In genomic region chr1:132121236-132121635, GRCm38 (mm10) we compare ENCODE assay signal across 8 mouse cellular contexts. TPM values are rescaled to one million over a fixed set of nuclear protein-coding genes. Genes with fewer than 3 reads are reported as not detected.
A peak's percentile ranks its signal among the peaks of the same experiment; 100 is the strongest.
DNase-seq lines count a peak whose midpoint lies in the region; TF ChIP-seq lines count a peak whose summit lies in the region.

No protein-coding gene starts in this region.

- DNase-seq in B cell, adult 2 months: peak; percentile 88 to 89
- DNase-seq in adrenal gland, adult 8-10 months: peak; percentile 68
- peak; percentile 85 for DNase-seq in embryo, embryonic 9.5 days (ENCODE audit: extremely low spot score)
- peak; percentile 56 to 82 for DNase-seq in heart, adult 9 months (ENCODE audit: low spot score in 2 of 2)
- peak; percentile 85 to 94 for DNase-seq in kidney, postnatal 36 days
- peak; percentile 84 for DNase-seq in lung, adult 2 months
- DNase-seq in ovary, adult 18-20 months (ENCODE audit: low spot score): peak; percentile 57
- DNase-seq in thymus, postnatal 0 days (ENCODE audit: low spot score): peak; percentile 80

- H3K4me3 ChIP-seq in lung, adult 2 months (replicated peaks; ENCODE audit: extremely low read depth, low read depth, low read length): no peak overlapping the region

- TF ChIP-seq CTCF in lung, adult 2 months (IDR thresholded peaks at IDR 0.05; ENCODE audit: insufficient read depth, low read length): peak; percentile 75

- WGBS in lung, adult 2 months: 19% methylated on average over 6 of the region's 6 CpGs

- no peak for TF ChIP-seq POLR2A in lung, adult 2 months (IDR thresholded peaks at IDR 0.05; ENCODE audit: borderline replicate concordance, extremely low read depth, low read depth, low read length)

- H3K4me1 ChIP-seq in lung, adult 2 months (ENCODE audit: control insufficient read depth, insufficient read depth, low read length): 0 out of 2 replicates have a peak, but pooled peaks cover 5% of the 10 kb centered on the region

RNA-seq across cellular contexts. Expression of gene Cdk18, which starts 18.2 kb away (rescaled TPM):
- total RNA-seq in adrenal gland, adult 8-10 months (2022): 10 to 100 TPM; 18.0 to 43.3 (median 25.4) TPM
- 32.8 and 34.0 TPM in 2 replicates for polyA plus RNA-seq in lung, adult 2 months (2012; rRNA removed)
- polyA plus RNA-seq in thymus, postnatal 0 days (2015; fragmentation: Nextera tagmentation; extraction: Ambion mirVana): 1.7 and 1.9 TPM in 2 replicates

RNA-seq across cellular contexts. Expression of gene Mfsd4a, which starts 53.4 kb away (rescaled TPM):
- total RNA-seq in adrenal gland, adult 8-10 months (2022): 10 to 100 TPM; 29.5 to 40.9 (median 32.2) TPM
- polyA plus RNA-seq in lung, adult 2 months (2012; rRNA removed): 5.0 and 6.1 TPM in 2 replicates
- polyA plus RNA-seq in thymus, postnatal 0 days (2015; fragmentation: Nextera tagmentation; extraction: Ambion mirVana): 15.0 and 17.1 TPM in 2 replicates

Comparison
In these comparisons a context has a peak if more than half of its experiments do, and no peak if none do; other contexts are left out.
1. RNA of gene Cdk18, which starts 18.2 kb away (polyA plus RNA-seq): 32.8 to 34.0 TPM in lung, adult 2 months; 1.7 to 1.9 TPM in thymus, postnatal 0 days; every median in the first group is over 10 times any median in the second.
2. Peak in every context shown above with its lines, with median percentiles within 50 percentile points of each other: DNase-seq.